Mouse (Mus musculus): ENCODE results near the gene Adgrl2. TPM values are rescaled to one million over a fixed set of nuclear protein-coding genes. Genes with fewer than 3 reads are reported as not detected.
A peak's percentile ranks its signal among the peaks of the same experiment; 100 is the strongest.

The Adgrl2 gene
- total RNA-seq, 2 experiments from 2014 or later, result 18.9 to 36.7 TPM

- no peak for ATAC-seq (replicated peaks; ENCODE audit: low FRiP score, low TSS enrichment, poor library complexity, severe bottlenecking)
These were observed 94.1 kb downstream of the Adgrl2 start for GRCm38 (mm10) chr3:148896281-148896680.

DNA sequence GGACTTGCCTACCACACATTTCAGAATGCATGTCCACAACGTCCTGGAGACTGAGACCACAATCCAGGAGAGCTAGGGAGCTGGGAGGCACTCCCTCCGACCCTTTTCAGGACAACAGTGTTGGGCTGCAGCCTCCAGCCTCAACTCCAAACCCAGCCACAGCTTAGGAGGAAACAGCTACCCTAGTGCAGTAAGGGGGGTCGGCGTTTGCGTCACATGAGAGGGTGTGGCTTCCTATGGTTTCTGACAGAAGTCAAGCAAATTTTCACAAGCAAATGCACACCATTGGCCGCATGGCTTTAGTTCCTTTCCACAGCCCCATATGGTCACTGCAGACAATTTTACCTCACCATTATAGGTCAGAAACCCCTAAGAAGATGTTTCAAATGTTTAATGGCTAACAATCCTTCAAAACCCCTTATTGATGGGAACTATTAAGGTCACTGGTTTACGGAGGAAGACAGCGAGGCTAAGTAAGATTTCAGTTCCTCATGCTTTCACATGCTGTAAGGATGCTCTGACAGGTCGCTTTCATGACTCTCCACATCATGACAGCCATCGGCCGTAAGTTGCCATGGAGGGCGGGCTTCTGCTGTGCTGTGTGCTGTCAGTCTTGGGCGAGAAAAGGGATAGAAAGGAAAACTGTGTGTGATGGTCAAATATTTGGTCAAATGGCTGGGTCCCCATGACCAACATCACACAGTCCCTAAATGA, 94.8 kb downstream of the Adgrl2 start:
- ATAC-seq (replicated peaks; ENCODE audit: low FRiP score, low TSS enrichment, poor library complexity, severe bottlenecking), result 0 out of 2 replicates have a peak, but pooled peaks have one; percentile 13

DNA sequence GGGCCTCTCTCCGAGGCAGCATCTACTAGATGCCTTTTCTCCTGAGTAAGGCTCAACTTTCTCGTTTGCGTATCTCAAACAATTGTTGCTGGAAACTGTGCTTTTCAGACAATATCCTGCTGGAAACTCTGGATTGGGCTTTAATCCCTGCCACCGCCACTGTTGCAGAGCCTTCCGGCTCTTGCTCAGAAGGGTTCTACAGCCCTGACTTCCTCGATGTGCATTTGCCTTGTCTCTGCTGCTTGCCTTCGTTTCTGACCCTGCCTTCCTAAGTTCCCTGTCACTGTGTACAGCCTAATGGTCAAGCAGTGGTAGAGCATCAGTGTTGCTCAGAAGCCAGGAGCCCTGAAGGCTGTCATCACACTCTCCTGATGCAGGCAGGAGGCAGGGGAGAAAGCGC, 95.5 kb downstream of the Adgrl2 start:
- ATAC-seq (replicated peaks; ENCODE audit: low FRiP score, low TSS enrichment, poor library complexity, severe bottlenecking), result no peak

DNA sequence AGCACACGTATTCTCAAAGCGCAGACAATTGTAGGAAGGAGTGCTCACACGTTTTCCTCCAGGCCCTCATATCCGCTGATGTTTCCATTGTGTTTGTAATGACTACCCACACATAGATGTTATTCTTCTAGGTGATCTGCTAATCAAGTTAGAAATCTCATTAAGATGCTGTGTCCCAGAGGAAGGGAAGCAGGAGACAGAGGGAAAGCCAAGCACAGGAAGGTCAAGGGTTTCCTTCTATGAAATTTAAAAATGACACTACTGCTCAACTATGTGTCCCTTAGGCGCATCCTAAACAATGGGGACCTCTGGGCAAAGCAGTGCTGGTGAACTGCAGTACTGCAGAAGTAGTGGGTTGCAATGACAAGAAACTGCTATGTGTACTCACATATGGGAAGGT, 102.5 kb downstream of the Adgrl2 start:
- no peak for ATAC-seq (replicated peaks; ENCODE audit: low FRiP score, low TSS enrichment, poor library complexity, severe bottlenecking)

- no peak for ATAC-seq (replicated peaks; ENCODE audit: low FRiP score, low TSS enrichment, poor library complexity, severe bottlenecking)
These were observed 103.4 kb downstream of the Adgrl2 start for GRCm38 (mm10) chr3:148886956-148887355.

DNA sequence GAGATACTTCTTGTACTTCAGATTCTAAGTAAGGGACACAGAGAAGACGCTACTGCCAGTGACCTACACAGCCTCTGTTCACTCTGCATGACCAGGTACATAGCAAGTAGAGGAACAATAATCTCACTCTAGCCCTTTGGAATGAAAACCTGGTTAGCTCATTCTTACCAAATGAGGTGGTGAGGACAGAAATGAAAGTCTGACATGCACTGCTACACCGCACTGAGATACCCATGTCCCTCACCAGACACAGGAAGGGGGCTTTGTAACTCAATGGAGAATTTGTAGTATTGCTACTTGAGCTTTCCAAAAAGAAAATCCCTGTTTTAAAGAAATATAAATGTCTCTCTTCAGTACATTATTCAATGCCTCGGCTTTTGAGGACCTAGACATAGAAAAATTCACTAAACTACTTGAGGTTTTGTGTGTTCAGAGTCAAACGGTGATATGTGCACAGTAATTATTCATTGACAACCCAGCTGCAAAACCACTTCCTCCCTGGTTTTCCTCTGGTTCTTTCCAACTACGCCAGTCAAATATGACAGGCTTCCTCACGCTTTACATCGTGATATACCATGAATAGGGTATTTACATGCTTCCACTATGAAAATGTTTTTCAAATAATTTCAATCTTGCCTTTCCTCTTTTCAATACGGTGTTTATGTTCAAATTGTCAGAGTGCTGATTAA, 104.2 kb downstream of the Adgrl2 start:
- ATAC-seq (replicated peaks; ENCODE audit: low FRiP score, low TSS enrichment, poor library complexity, severe bottlenecking), result no peak

DNA sequence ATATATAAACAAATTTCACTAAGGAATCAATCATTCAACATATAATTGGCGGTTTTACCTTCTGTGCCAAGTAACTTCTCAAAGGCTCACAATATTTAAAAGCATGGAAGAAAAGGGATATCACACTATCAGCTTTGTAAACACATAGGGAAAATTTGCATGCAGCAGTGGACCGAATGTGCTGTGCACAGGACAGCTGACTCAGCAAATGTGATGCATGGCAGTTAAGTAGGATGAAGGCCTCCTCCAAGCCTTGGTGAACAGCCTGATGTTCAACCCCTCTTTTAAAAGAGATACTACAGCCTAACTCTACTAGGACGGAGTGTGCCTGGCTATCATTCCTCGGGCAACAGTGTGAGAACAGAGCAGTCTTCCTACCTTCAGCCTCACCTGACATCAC, 105.2 kb downstream of the Adgrl2 start:
- ATAC-seq (replicated peaks; ENCODE audit: low FRiP score, low TSS enrichment, poor library complexity, severe bottlenecking), result no peak

DNA sequence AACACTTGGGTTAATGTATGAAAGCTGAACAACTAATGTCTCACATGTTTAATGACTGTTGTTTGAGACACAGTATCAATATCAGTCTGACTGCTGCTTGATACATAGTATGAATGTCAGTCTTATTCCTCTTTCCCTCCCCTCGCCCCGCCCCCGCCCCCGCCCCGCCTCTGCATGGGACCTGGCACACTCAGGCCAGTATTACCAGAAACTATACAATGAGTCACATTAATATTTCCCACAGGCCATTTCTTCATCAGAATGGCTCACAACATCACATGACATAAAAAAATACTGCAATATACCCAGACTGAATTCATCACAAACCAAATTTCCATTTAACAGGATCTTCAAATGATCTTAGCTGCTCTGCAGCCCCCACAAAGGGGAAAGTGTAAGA, 108.9 kb downstream of the Adgrl2 start:
- no peak for ATAC-seq (replicated peaks; ENCODE audit: low FRiP score, low TSS enrichment, poor library complexity, severe bottlenecking)

DNA sequence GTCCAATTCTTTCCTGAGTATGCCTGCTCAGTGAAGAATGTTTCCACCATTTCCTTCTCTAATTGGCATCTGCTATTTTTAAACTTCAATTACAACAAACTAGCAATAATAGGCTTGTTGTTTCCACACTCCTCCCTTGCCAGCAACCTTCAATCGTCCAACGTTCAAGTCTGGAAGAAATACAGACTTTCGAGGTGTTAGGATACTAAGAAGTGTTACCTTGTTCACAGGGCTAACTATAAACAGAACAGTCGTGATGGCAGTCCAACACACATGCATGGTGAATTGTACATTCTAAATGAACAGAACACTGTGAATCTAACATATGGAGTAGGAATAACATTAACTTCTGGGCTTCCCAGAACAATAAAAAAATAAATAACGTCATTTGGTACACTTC, 117.8 kb downstream of the Adgrl2 start:
- no peak for ATAC-seq (replicated peaks; ENCODE audit: low FRiP score, low TSS enrichment, poor library complexity, severe bottlenecking)

GRCm38 (mm10) chr3:148871792-148872464, 118.4 kb downstream of the Adgrl2 start:
- ATAC-seq (replicated peaks; ENCODE audit: low FRiP score, low TSS enrichment, poor library complexity, severe bottlenecking), result peak; percentile 73

DNA sequence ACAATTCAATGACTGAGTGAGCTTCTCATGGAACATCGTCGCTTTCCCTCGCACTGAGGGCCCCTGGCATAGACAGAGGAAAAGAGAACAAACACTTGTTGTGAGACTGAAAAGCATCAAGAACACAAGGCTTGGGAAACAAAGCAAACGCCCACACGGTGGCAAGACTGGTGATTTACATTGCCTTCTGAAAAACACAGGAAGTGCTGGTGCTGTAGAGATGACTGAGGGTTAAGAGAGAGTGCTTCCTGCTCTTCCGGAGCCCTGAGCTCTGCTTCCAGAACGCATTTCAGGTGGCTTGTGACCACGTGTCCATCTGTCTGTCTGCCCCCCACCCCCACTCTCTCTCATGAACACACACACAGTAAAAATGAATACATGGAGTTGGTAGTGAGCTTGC, 122.7 kb downstream of the Adgrl2 start:
- ATAC-seq (replicated peaks; ENCODE audit: low FRiP score, low TSS enrichment, poor library complexity, severe bottlenecking), result peak; percentile 49; the same call in 1 of the 2 replicates

DNA sequence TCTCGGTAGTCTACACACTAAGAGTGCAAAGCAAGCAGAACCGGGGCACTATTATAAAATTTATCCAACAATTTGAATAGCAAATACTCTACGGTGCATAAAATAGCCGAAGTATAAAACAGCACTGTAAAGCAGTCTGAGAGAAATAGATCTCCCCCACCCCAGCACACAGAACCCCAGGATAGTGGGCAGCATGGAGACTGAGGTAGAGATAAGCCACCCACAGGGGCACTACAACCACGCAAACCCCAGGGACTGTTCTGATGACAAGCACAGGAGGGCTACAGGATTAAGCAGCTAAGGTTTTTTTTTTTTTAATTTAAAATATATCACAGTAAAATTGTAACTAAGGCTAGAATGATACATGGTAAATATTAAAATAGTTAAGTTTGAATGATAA, 123.7 kb downstream of the Adgrl2 start:
- peak; percentile 64; the same call in 1 of the 2 replicates for ATAC-seq (replicated peaks; ENCODE audit: low FRiP score, low TSS enrichment, poor library complexity, severe bottlenecking)

DNA sequence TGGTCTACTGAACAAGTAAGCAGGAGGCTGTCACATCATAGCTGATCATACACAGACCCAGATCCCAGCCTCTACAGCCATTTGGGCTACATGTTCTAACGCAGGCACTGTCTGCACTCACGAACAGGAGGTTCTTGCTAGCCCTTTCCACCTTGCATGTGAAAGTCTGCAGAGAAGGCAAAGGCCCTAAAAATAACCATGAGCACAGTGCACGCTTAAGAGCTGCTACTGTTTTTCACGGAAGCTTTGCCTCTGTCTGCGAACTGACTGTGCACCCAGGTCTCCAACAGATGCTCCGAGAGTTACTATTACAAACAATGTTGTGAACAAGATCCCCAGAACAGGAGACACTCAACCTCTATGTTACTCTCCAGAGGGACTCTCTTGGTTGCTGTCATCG, 124.3 kb downstream of the Adgrl2 start:
- no peak for ATAC-seq (replicated peaks; ENCODE audit: low FRiP score, low TSS enrichment, poor library complexity, severe bottlenecking)

DNA sequence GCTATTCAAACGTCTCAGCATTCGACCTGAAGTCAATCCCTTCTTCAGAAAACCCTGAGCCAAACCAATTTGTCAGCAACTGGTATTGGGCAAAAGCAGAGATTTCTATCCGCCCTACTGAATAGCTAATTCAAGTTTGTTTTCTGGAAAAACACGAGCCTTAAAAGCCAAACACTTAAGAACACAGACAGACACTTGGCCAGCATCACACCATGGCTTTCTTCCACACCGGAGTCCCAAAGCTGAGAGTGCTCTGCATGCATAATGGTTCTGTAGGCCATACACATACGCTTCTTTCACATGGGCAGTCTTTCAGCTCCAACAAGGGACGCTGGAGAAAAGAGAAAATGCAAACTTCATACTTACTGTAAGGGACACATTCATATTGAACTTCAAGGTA, 125.1 kb downstream of the Adgrl2 start:
- ATAC-seq (replicated peaks; ENCODE audit: low FRiP score, low TSS enrichment, poor library complexity, severe bottlenecking), result no peak

- ATAC-seq (replicated peaks; ENCODE audit: low FRiP score, low TSS enrichment, poor library complexity, severe bottlenecking), result no peak
These were observed 128.5 kb downstream of the Adgrl2 start for GRCm38 (mm10) chr3:148861860-148862259.

- ATAC-seq (replicated peaks; ENCODE audit: low FRiP score, low TSS enrichment, poor library complexity, severe bottlenecking), result no peak
These were observed 135.9 kb downstream of the Adgrl2 start for GRCm38 (mm10) chr3:148854306-148854910.

DNA sequence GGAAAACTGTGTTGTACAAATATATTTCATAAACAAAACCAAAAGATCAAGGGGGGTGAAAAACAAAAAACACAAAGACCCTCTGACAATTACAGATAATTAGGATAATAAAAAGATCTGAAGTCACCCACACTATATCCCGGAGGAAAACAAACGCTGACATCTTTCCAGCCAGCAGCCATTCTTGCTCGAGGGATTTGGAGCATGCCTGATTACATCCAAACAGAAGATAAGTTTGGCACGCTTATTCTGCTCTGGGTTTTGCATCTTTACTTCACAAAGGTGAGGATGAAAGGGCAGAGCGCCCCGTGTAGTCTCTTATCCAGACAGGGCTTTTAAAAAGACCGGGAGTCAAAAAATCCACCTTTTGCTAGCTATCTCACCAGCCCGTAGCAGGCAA, 137.0 kb downstream of the Adgrl2 start:
- no peak for ATAC-seq (replicated peaks; ENCODE audit: low FRiP score, low TSS enrichment, poor library complexity, severe bottlenecking)

DNA sequence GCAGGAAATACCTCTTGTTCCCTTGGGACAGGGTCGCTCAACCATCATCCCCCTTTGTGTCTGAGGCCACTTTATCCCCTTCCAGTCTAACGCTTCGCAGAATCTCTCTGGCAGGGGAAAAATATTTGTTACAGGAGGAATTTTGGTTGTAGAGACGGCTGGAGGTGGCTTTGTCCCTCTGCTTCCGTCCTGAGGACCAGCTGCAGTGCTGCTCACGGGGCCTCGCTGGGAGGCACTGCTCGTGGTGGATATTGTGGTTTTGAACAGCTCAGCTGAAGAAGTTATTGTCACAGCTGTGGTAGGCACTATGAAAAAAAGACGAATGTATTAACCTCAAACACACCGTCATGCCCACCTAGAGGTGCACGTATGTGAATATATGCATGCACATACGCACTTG, 137.8 kb downstream of the Adgrl2 start:
- ATAC-seq (replicated peaks; ENCODE audit: low FRiP score, low TSS enrichment, poor library complexity, severe bottlenecking), result no peak

DNA sequence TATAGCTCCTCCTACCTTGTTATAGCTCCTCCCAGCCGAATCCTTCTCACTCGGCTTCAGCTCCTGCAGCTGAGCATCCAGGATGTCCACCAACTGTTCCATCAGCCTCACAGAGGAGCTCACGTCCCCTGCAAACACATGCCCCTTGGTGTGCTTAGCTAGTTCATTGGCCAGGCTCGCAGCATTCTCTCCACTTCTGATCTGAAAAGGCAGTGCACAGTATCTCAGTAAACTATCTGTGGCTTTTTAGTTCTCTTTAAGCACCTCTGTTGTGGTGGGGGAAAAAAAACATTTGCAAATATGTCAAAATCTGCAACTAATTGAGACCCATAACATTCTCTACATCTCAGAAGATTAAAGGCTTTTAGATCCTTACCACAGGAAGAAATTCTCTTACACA, 139.5 kb downstream of the Adgrl2 start:
- no peak for ATAC-seq (replicated peaks; ENCODE audit: low FRiP score, low TSS enrichment, poor library complexity, severe bottlenecking)

DNA sequence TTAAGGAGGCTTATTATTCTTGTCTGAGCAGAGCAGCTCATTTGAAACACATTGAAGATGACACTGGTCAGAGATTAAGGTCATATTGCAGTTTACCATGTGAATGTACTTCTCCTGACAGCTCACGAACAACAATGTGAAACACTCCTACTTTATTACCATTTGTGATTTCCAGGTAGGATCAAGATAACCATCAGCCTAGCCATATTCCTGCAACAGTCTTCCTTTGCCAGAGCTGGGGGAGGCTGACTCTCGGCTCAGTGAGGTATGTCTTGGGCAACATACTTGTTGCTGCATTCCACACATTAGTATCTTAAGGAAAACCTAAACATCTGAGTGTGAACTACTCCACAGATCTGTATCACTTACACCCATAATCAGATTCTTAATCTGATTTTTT, 142.0 kb downstream of the Adgrl2 start:
- no peak for ATAC-seq (replicated peaks; ENCODE audit: low FRiP score, low TSS enrichment, poor library complexity, severe bottlenecking)
